Mouse (Mus musculus): ENCODE results near the gene Jup. TPM values are rescaled to one million over a fixed set of nuclear protein-coding genes. Genes with fewer than 3 reads are reported as not detected.

The Jup gene
- polyA plus RNA-seq (2016; fragmentation: Nextera tagmentation; extraction: Ambion mirVana) = 71.5 and 81.0 TPM in 2 replicates

DNA sequence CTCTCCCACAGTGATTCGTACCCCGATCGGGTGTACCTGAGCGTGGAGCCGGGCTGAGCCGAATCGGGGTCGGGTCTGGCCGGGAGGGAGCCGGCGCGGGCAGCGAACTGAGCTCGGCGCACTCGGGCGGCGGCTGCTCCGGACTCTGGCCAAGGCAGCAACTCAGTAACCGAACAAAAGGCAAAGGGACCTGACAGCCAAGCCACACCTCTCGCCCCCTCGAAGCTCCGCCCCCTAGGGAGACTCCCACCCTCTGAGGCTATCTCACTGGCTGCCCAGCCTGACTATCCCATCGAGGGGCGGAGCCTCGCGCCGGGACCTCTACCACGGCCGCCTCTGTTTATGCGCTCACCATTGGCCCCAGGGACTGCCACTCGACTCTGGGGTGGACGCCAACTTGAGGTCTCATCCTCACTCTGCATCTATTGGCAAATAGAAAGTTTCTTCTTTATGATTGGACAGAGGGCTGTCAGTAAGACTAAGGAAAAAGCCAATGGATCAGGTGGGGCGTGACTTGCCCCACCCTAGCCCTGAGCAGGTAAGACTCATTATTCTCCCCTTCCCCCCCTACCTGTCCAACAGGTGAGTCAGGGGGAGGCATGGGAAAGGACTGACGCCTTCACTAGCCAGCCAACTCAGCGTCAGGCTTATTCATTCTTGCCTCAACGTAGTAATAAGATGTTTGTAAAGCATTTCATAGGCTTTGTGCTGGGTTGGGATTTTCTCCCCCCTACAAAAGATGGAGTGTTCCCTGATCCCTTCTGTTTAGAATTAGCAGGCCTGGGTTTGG lies at the start of gene Jup:
Jup (minus strand) TSS at position 164 of the 790 bp plus-strand sequence.
- Histone ChIP-seq H3K4me2 (replicated peaks) (peak within 1 kb of the TSS; percentile 67), H3K36me3 (no peaks in the 10 kb centered on the region), H3K4me1 (peaks cover 22% of the 10 kb centered on the region), H3K9ac (peak within 1 kb of the TSS; percentile 78), H3K27ac (no peak within 1 kb of the TSS), H3K9me3 (no peaks in the 10 kb centered on the region), H3K4me3 (peak within 1 kb of the TSS; percentile 60), H3K27me3 (replicated peaks) (peaks cover 25% of the 10 kb centered on the region)
- WGBS = 2% methylated on average over 37 of the region's 37 CpGs
- peak; percentile 99 for ATAC-seq (ENCODE audit: low FRiP score, low read depth)

DNA sequence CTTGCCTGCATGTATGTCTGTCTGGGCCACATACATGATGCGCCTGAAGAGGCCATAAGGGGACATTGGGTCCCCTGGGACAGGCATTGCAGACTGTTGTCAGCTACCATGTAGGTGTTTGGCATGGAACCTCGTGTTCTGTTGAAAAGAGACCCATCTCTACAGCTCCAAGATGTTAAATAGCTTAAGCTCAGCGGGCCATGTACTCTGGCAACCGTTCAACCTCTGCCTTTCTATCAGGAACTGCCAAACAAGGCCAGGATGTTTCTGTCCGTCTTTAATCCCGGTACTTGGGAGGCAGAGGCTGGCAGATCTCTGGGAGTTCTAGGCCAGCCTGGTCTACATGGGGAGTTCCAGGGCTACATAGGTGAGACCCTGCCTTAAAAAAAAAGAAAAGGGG lies 45.1 kb upstream of the Jup start:
- Histone ChIP-seq H3K4me1 (peaks cover 12% of the 10 kb centered on the region), H3K9ac (no peak overlapping the region), H3K4me2 (replicated peaks) (no peak overlapping the region), H3K27ac (no peak overlapping the region), H3K4me3 (no peak overlapping the region), H3K9me3 (no peaks in the 10 kb centered on the region), H3K27me3 (replicated peaks) (no peaks in the 10 kb centered on the region), H3K36me3 (peaks cover under 1% of the 10 kb centered on the region; the same call in 1 of the 2 replicates)
- 87% methylated on average over 6 of the region's 6 CpGs for WGBS
- ATAC-seq (ENCODE audit: low FRiP score, low read depth) = no peak

DNA sequence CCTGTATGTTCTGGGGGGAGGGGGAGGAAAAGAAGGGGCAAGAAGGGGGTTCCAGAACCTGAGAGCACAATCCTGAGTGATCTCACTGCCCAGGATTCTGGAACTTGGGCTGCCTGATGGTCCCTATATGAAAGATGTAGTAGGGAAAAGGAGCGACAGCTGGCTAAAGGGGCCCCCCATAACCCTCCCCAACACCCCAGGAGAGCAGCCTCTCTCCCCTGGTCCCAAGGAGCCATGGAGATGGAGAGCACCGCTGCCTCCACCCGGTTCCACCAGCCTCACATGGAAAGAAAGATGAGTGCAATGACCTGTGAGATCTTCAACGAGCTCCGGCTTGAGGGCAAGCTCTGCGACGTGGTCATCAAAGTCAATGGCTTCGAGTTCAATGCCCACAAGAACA lies 44.2 kb upstream of the Jup start, which contains the start of the genes Nt5c3b and Klhl10:
Nt5c3b (minus strand) TSS at position 12 of the 400 bp plus-strand sequence.
Klhl10 (plus strand) TSS at position 121 of the 400 bp plus-strand sequence.
- Histone ChIP-seq H3K27me3 (replicated peaks) (no peaks in the 10 kb centered on the region), H3K4me3 (peak within 1 kb of the TSS; percentile 72), H3K9ac (peak within 1 kb of the TSS; percentile 92), H3K27ac (no peak within 1 kb of the TSS), H3K9me3 (no peaks in the 10 kb centered on the region), H3K4me1 (peaks cover 12% of the 10 kb centered on the region), H3K36me3 (peaks cover 6% of the 10 kb centered on the region), H3K4me2 (replicated peaks) (peak within 1 kb of the TSS; percentile 81)
- WGBS = 89% methylated on average over 8 of the region's 8 CpGs
- ATAC-seq (ENCODE audit: low FRiP score, low read depth) = no peak

DNA sequence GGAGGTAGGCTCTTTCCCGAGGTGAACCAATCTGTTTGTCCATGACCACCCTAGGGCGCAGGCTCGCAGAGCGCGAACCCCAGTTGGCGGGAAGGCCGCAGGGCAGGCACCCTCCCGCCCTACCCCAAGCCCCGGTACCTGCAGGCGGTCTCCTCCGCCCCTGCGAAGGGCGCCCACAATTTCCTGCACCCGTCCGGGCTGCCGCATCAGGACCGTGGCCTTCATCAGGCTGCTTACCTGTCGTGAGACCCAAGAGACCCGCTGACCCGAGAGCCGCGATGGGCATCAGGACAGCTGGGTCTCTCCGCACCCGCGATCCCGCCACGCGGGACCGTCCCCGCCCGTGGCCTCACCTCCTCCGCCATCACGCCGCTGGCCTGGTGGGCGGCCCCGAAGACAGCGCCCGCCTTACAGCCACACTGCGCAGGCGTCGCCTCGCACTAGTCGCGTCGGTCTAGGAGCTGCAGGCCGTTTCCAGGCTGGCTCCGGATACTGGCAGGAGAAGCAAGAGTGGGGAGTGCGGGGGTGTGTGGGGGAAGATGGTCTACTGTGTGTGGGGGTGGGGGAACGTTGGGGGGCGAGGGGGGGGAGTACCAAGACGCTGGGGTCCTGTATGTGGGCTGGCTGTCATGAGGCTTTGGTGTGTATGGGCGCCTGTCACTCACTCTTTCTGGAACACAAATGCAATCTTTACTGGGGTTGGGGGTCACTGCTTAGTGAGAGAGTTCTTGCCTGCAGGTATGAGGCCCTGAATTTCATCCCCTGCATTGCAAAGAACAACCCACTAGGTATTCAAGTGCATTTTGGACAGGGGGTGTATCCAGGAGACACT lies 43.3 kb upstream of the Jup start:
- H3K27me3 ChIP-seq (replicated peaks) = no peaks in the 10 kb centered on the region
- H3K27ac ChIP-seq = no peak overlapping the region
- H3K36me3 ChIP-seq = peaks cover 8% of the 10 kb centered on the region
- H3K9me3 ChIP-seq = no peaks in the 10 kb centered on the region
- peak; percentile 93 for ATAC-seq (ENCODE audit: low FRiP score, low read depth)
- peaks cover 12% of the 10 kb centered on the region for H3K4me1 ChIP-seq
- peak overlapping the region; percentile 72 for H3K4me3 ChIP-seq
- peak overlapping the region; percentile 92 for H3K9ac ChIP-seq
- peak overlapping the region; percentile 81 for H3K4me2 ChIP-seq (replicated peaks)
- under 1% methylated on average over 52 of the region's 52 CpGs for WGBS

DNA sequence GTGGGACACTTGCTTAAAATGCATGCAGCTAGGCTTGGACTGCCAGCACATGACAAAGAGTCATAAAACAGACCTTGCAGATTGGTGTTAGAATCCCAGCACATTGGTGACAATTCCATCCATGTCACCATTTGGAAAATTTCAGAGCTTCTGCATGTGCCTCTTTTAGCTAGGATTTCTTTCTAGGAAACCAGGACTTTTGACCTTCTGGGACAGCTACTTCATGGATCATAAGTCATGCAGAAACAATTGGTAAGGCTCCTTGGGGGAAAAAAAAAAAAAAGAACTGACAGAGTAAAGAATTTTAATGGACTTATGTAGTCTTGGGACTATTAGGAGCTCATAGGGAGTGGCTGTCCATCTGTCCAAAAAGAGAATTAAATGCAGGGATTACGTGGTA lies 40.3 kb upstream of the Jup start:
- H3K9ac ChIP-seq = no peak overlapping the region
- H3K4me3 ChIP-seq = no peak overlapping the region

DNA sequence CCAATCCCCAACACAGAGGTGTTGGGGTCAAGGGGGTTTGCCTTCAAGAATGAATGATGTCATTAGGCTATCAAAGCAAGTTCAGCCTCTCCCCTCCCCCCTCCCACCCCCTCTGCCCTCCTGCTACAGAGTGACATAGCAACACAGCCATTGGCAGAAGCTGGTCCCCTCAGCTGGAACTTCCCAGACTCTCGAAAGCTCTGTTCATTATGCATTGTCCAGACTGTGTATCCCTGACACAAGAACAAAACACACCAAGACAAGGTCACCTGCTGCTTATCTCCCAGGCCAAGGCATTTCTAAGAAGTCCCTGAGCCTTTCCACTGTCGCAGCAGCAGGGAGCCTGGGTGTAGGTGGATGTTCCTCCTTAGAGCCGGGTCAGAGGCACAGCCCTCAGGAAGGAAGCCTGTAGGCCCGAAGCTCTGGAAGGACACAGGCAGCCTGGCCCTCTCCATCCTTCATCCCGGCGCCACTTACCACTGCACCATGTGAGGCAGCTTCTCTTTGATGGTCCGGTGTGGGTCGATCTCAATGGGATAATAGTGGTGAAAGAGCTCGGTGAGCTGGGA lies 38.2 kb upstream of the Jup start:
- Histone ChIP-seq H3K4me3 (no peak overlapping the region), H3K36me3 (peaks cover 28% of the 10 kb centered on the region), H3K27ac (no peak overlapping the region), H3K4me1 (peaks cover 5% of the 10 kb centered on the region), H3K9ac (no peak overlapping the region), H3K27me3 (replicated peaks) (no peaks in the 10 kb centered on the region), H3K4me2 (replicated peaks) (no peak overlapping the region), H3K9me3 (no peaks in the 10 kb centered on the region)
- 46% methylated on average over 9 of the region's 9 CpGs for WGBS
- ATAC-seq (ENCODE audit: low FRiP score, low read depth) = no peak

More for the DNA sequence above, 40.3 kb upstream of the Jup start:
- no peak overlapping the region for H3K27ac ChIP-seq
- H3K4me2 ChIP-seq (replicated peaks) = no peak overlapping the region
- WGBS = 80% methylated on average over 1 of the region's 1 CpGs
- no peaks in the 10 kb centered on the region for H3K9me3 ChIP-seq
- no peaks in the 10 kb centered on the region for H3K27me3 ChIP-seq (replicated peaks)
- H3K4me1 ChIP-seq = peaks cover 12% of the 10 kb centered on the region
- ATAC-seq (ENCODE audit: low FRiP score, low read depth) = no peak
- peaks cover 24% of the 10 kb centered on the region for H3K36me3 ChIP-seq

DNA sequence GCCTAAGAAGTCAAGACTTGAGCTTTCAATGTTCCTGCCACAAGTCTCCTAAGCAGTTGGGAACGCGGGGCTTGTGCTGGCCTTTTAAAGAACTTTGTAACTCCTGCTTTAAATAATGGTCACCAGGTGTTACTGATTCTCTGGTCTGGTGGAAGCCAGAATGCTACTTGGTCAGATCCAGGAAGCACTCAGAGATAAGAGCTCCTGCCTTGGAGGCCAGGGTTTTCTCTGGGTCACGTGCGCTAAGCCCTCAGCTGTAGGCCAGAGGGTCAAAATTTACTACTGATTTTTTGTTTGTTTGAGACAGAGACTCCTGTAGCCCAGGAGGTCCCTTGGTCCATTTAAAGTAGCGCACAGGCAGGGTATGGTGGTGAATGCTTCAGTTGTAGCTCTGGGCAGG lies 34.4 kb upstream of the Jup start:
- H3K36me3 ChIP-seq = peaks cover 36% of the 10 kb centered on the region
- H3K27me3 ChIP-seq (replicated peaks) = no peaks in the 10 kb centered on the region
- H3K4me1 ChIP-seq = no peaks in the 10 kb centered on the region
- H3K4me2 ChIP-seq (replicated peaks) = no peak overlapping the region
- H3K4me3 ChIP-seq = no peak overlapping the region
- H3K9ac ChIP-seq = no peak overlapping the region
- no peaks in the 10 kb centered on the region for H3K9me3 ChIP-seq
- 96% methylated on average over 5 of the region's 5 CpGs for WGBS
- no peak for ATAC-seq (ENCODE audit: low FRiP score, low read depth)
- H3K27ac ChIP-seq = no peak overlapping the region

DNA sequence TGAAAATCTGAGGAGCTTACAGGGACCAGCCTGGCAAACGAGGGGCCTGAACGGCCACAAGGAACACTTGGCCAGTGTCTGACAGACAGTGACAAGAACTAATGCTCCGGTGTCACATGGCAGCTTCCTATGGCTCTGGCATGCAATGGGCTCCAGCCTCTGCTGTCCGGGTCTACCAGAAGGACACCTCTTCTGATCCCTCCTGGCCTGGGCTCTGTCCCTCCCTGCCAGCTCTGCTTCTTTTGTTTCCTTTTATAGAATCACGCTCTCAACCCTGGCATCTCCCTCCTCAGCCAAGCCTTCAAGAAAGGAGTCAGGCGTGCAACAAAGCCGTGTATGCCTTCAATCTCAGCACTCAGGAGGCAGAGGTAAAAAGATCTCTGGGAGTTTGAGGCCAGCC lies 32.5 kb upstream of the Jup start:
- ATAC-seq (ENCODE audit: low FRiP score, low read depth) = no peak

DNA sequence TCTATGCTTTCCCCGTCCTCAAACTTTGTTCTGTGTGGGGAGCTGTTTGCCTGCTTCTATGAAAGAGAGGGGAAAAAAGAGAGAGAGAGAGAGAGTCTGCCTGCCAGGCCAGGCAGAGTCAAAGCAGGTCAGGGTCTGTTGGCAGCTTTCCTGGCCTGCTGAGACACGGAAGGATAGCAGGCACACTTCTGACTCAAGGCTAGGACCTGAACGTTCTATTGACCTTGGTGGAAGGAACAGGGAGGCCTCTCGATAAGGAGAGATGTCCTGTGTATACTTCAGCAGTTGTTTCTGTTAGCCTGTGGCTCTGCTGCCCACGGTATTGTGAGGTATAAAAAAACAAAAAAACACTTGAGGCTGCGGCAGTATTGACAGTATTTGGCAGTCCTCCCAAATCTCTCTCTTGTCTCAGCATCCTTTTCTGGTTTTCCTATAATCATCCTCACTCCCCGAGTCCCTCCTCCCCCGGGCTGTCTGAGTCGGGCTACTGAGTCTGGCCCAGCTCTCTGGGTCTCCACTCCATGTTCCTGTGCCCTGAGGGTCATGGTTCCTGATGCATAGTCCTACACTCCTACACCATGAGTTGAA lies 31.1 kb upstream of the Jup start:
- no peak for ATAC-seq (ENCODE audit: low FRiP score, low read depth)
- H3K36me3 ChIP-seq = peaks cover 26% of the 10 kb centered on the region
- no peak overlapping the region for H3K9ac ChIP-seq
- H3K27me3 ChIP-seq (replicated peaks) = no peaks in the 10 kb centered on the region
- H3K9me3 ChIP-seq = no peaks in the 10 kb centered on the region
- no peak overlapping the region for H3K4me2 ChIP-seq (replicated peaks)
- 85% methylated on average over 9 of the region's 9 CpGs for WGBS
- no peak overlapping the region for H3K4me3 ChIP-seq
- H3K4me1 ChIP-seq = no peaks in the 10 kb centered on the region
- H3K27ac ChIP-seq = no peak overlapping the region

More for the DNA sequence above, 32.5 kb upstream of the Jup start:
- Histone ChIP-seq H3K27ac (no peak overlapping the region), H3K9me3 (no peaks in the 10 kb centered on the region), H3K4me1 (no peaks in the 10 kb centered on the region), H3K4me3 (no peak overlapping the region), H3K27me3 (replicated peaks) (no peaks in the 10 kb centered on the region), H3K36me3 (peaks cover 27% of the 10 kb centered on the region), H3K4me2 (replicated peaks) (no peak overlapping the region), H3K9ac (no peak overlapping the region)
- WGBS = 88% methylated on average over 7 of the region's 7 CpGs

DNA sequence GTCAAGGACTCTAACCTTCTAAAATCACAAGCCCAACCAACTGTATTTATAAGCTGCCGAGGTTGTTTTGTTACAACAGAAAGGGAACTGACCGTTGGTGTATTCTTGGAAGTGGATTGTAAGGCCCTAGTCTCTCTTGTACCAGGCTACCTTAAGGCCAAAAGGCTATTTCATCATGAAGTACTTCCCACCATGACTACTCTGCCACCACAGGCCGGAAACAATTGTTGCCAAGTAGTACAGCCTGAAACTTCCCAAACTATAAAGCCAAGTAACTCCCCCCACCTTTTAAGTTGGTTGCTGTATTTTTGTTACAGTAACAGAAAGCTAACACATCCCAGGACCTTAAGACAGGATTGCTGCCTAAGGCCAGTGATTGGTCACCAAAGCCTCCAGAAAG lies 29.3 kb upstream of the Jup start:
- peaks cover 19% of the 10 kb centered on the region for H3K36me3 ChIP-seq
- WGBS = 83% methylated on average over 3 of the region's 3 CpGs
- H3K4me3 ChIP-seq = no peak overlapping the region

DNA sequence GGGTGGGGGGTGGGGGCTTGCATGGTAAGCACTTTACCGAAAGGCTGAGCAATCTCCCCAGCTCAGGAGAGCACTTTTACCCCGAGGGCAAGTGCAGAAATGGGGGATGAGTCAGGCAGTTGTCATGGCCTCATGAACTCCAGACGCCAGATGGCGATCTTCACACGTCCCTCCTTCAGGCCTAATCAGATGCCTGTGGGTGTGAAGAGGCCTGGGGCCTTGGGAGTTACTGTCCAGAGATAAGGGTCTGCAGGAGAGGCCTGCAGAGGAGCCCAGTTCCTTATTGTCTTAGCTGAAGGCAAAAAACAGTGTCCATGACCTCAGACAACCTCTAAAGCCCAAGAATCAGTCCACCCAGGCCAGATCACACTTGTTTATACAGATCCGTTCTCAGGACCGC lies 28.3 kb upstream of the Jup start:
- no peak overlapping the region for H3K9ac ChIP-seq
- 31% methylated on average over 7 of the region's 7 CpGs for WGBS
- ATAC-seq (ENCODE audit: low FRiP score, low read depth) = no peak; the same call in 1 of the 2 replicates
- H3K27me3 ChIP-seq (replicated peaks) = no peaks in the 10 kb centered on the region
- H3K9me3 ChIP-seq = no peaks in the 10 kb centered on the region
- no peak overlapping the region for H3K4me2 ChIP-seq (replicated peaks)
- H3K36me3 ChIP-seq = peaks cover 16% of the 10 kb centered on the region
- H3K27ac ChIP-seq = no peak overlapping the region
- no peaks in the 10 kb centered on the region for H3K4me1 ChIP-seq
- H3K4me3 ChIP-seq = no peak overlapping the region

More for the DNA sequence above, 29.3 kb upstream of the Jup start:
- Histone ChIP-seq H3K27ac (no peak overlapping the region), H3K9ac (no peak overlapping the region), H3K4me2 (replicated peaks) (no peak overlapping the region), H3K9me3 (no peaks in the 10 kb centered on the region), H3K27me3 (replicated peaks) (no peaks in the 10 kb centered on the region), H3K4me1 (no peaks in the 10 kb centered on the region)
- no peak for ATAC-seq (ENCODE audit: low FRiP score, low read depth)

DNA sequence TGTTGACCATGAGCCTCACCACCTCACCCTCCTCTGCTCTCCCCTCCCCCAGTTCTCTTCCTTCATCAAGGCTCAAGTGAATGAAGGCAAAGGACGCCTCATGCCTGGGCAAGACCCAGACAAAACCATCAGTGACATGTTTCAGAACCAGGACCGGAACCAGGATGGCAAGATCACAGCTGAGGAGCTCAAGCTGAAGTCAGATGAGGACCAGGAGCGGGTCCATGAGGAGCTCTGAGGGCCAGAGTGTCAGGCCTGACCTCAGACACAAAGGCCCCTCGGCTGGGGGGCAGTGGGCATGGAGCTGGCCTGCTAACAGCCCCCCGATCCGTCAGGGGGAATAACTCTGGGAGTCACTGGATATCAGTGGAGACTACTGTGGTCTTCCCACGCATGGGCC lies 26.3 kb upstream of the Jup start:
- no peaks in the 10 kb centered on the region for H3K9me3 ChIP-seq
- H3K27me3 ChIP-seq (replicated peaks) = no peaks in the 10 kb centered on the region
- H3K4me2 ChIP-seq (replicated peaks) = no peak overlapping the region
- H3K27ac ChIP-seq = no peak overlapping the region
- WGBS = 85% methylated on average over 7 of the region's 7 CpGs
- H3K9ac ChIP-seq = no peak overlapping the region
- no peaks in the 10 kb centered on the region for H3K4me1 ChIP-seq
- H3K4me3 ChIP-seq = no peak overlapping the region
- ATAC-seq (ENCODE audit: low FRiP score, low read depth) = no peak
- H3K36me3 ChIP-seq = no peaks in the 10 kb centered on the region
